Mouse (Mus musculus) left cerebral cortex, postnatal 25 days (tissue): Measurements from ENCODE around the gene Akirin2. TPM values are rescaled to one million over a fixed set of nuclear protein-coding genes. Genes with fewer than 3 reads are reported as not detected.
"Not testable (repeated sequence)": the region's sequence is repeated elsewhere in the genome, so short reads cannot be mapped to it uniquely, and the experiment has no call there.

ENCODE experiments used
- DNase-seq, 2 experiments: peaks; one replicate each; pipeline ENCODE4 v3.0.0; 2022; ENCODE audit warnings: low spot score in 2 of 2, mixed read lengths in 1 of 2
- intact Hi-C: fragments of 180-260 bp; cut with DNase I; formaldehyde crosslinking; loops from one replicate; pipeline ENCODE4 v1.15.1; 2025
- total RNA-seq, 2 experiments: library from RNA; stranded (reverse); gene quantifications; 2 replicates each; pipeline ENCODE4 v1.2.3; 2021

The Akirin2 gene
- total RNA-seq = 100 to 1,000 TPM; 103 to 114 TPM

- DNase-seq = no peak
- intact Hi-C loops = loop anchor here (2.0 to 5.0 kb wide), 2 partner anchors 64 to 623 kb away; partner anchors contain the start of genes Orc3 and Rars2
Measured at GRCm38 (mm10) chr4:34550748-34551097, at the start of gene Akirin2. Gene Akirin2 (plus strand): TSS chr4:34550937.

GRCm38 (mm10) chr4:34510305-34510704, 40.4 kb upstream of the Akirin2 start:
- intact Hi-C loops = no loop called here
- no peak for DNase-seq

- peak; percentile 35 to 83 for DNase-seq
- intact Hi-C loops = no loop called here
Measured at GRCm38 (mm10) chr4:34522846-34523245, 27.9 kb upstream of the Akirin2 start.

GRCm38 (mm10) chr4:34523586-34523985, 27.2 kb upstream of the Akirin2 start:
- DNase-seq = peak in 1 of 2 experiments; percentile 33
- intact Hi-C loops = no loop called here

- intact Hi-C loops = no loop called here
- DNase-seq = no peak
Measured at GRCm38 (mm10) chr4:34526771-34527170, 24.0 kb upstream of the Akirin2 start.

- intact Hi-C loops = no loop called here
- DNase-seq = peak in 1 of 2 experiments; percentile 50
Measured at GRCm38 (mm10) chr4:34528430-34529100, 22.2 kb upstream of the Akirin2 start.

GRCm38 (mm10) chr4:34529379-34529778, 21.4 kb upstream of the Akirin2 start:
- DNase-seq = no peak
- intact Hi-C loops = no loop called here

- intact Hi-C loops = no loop called here
- DNase-seq = no peak
Measured at GRCm38 (mm10) chr4:34529941-34530340, 20.8 kb upstream of the Akirin2 start.

- peak; percentile 96 to 99 for DNase-seq
- intact Hi-C loops = loop anchor here (2.0 to 5.0 kb wide), 2 partner anchors 65 to 623 kb away; partner anchors contain the start of genes Orc3 and Rars2
Measured at GRCm38 (mm10) chr4:34549981-34550747, 573 bp upstream of the Akirin2 start.

GRCm38 (mm10) chr4:34551098-34551809, 517 bp downstream of the Akirin2 start:
- peak in 1 of 2 experiments; percentile 34 for DNase-seq
- intact Hi-C loops = loop anchor here (2.0 to 5.0 kb wide), 2 partner anchors 64 to 624 kb away; partner anchors contain the start of genes Orc3 and Rars2

- DNase-seq = no peak
- intact Hi-C loops = loop anchor here (2.0 to 5.0 kb wide), 2 partner anchors 63 to 625 kb away; partner anchors contain the start of genes Orc3 and Rars2
Measured at GRCm38 (mm10) chr4:34551966-34552365, 1.2 kb downstream of the Akirin2 start.

- no peak for DNase-seq
- intact Hi-C loops = loop anchor here (5.0 kb wide), 1 partner anchor 627 kb away; no protein-coding TSS in a partner anchor
Measured at GRCm38 (mm10) chr4:34554596-34554995, 3.9 kb downstream of the Akirin2 start.

- intact Hi-C loops = no loop called here
- no peak for DNase-seq
Measured at GRCm38 (mm10) chr4:34555604-34556003, 4.9 kb downstream of the Akirin2 start.

GRCm38 (mm10) chr4:34556183-34556582, 5.4 kb downstream of the Akirin2 start:
- intact Hi-C loops = no loop called here

GRCm38 (mm10) chr4:34560971-34561370, 10.2 kb downstream of the Akirin2 start:
- intact Hi-C loops = no loop called here
- DNase-seq = no peak

More at GRCm38 (mm10) chr4:34556183-34556582, 5.4 kb downstream of the Akirin2 start:
- DNase-seq = no peak

GRCm38 (mm10) chr4:34566226-34566625, 15.5 kb downstream of the Akirin2 start:
- intact Hi-C loops = no loop called here
- no peak for DNase-seq

GRCm38 (mm10) chr4:34572876-34573275, 22.1 kb downstream of the Akirin2 start:
- intact Hi-C loops = no loop called here
- peak in 1 of 2 experiments; percentile 69 for DNase-seq

- DNase-seq = peak in 1 of 2 experiments; percentile 41
- intact Hi-C loops = no loop called here
Measured at GRCm38 (mm10) chr4:34577028-34577427, 26.3 kb downstream of the Akirin2 start.

- DNase-seq = no peak
- intact Hi-C loops = no loop called here
Measured at GRCm38 (mm10) chr4:34579215-34579614, 28.5 kb downstream of the Akirin2 start.

- intact Hi-C loops = not testable (repeated sequence)
Measured at GRCm38 (mm10) chr4:34581489-34581888, 30.8 kb downstream of the Akirin2 start.

More at GRCm38 (mm10) chr4:34581489-34581888, 30.8 kb downstream of the Akirin2 start:
- DNase-seq = not testable (repeated sequence)
